Mouse (Mus musculus): Measurements from ENCODE around the gene Epb41l4b. TPM values are rescaled to one million over a fixed set of nuclear protein-coding genes. Genes with fewer than 3 reads are reported as not detected.

The Epb41l4b gene
- total RNA-seq, 2 experiments from 2014 or later, result 2.1 to 2.4 TPM

DNA sequence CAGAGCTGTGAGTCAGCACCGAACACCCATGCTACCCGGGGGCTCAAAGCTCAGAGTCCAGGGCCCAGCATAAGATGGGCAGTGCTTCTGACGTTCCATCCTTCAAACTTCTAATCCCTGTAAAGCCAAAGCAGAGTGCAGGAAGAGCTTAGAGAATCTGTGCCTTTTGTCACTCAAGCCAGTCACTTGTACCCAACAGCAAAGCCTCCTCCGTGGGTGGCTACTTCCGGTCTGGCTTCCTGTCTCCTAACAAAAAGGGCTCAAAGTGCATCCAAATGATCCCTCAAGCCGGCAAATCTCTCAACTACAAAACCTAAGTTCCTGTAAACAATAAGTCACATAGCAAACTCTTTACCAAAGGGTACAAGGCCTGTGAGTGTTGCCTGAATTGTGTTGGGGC is 193.7 kb downstream of the Epb41l4b start:
- no peak for DNase-seq (ENCODE audit: low spot score in 2 of 2)

DNA sequence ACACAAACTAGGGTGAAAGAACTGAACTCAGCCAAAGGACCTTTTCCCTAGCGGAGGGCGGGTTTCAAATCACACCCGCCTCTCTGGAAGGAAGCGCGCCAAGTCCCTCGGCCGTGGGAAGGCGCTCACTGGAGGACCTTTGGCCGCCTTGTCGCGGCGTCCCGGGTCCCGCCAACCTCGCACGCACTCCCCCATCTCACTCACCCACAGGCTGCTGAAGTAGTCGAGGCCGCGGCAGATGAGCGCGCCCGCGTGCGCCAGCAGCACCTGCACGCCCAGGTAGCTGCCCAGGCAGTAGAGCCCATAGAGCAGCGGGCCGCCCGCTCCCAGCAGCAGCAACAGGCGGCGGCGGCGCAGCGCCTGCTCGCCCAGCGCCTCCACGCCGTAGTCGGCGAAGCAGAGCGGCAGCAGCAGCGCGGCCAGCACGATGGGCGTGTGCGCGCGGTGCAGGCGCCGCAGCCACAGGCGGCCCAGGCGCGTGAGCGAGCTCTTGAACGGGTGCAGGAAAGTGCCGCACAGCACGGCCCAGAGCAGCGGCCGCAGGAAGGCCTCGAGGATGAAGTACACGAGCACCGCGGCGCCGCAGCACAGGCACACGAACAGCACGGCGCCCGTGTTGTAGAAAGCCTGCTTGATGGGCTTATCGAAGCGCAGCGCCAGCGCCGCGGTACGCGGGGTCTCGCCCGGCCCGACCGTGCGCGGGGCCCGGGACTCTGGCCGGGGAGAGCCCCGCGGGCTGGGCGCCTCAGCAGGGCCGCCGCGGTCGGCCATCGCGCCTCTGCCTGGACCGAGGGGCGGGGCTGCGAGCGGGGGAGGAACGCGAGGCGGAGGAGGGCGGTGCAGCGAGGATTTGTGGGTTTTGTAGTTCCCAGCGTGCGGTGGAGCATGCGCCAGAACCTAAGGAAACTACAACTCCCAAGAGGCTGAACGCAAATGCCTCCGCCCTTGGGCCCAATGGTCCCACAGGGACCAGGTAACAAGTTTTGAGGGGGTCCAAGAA is 196.3 kb downstream of the Epb41l4b start, which contains the start of gene Tmem245:
TSS of gene Tmem245 (minus strand) at position 797 of the 1,000 bp plus-strand sequence.
- peak; percentile 89 to 91 for DNase-seq (ENCODE audit: low spot score in 2 of 2)

DNA sequence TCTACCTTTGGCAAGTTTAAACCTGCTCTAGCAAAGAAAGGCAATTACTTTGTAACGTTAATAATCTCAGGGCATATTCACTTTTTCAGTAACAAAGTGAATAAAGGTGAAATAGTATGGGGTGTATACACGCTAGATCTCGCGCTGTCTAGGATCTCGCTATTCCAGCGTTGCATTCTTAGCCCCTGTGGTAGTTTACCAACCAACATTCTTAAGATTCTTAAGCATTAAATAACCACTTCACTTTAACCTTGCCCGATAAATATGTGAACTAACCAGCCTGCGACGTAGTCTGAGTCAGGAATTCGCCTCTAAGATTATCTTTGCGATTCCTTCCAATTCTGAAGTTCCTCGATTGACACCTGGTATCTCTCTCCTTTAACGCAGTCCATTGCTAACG is 197.1 kb downstream of the Epb41l4b start:
- DNase-seq (ENCODE audit: low spot score in 2 of 2), result no peak

DNA sequence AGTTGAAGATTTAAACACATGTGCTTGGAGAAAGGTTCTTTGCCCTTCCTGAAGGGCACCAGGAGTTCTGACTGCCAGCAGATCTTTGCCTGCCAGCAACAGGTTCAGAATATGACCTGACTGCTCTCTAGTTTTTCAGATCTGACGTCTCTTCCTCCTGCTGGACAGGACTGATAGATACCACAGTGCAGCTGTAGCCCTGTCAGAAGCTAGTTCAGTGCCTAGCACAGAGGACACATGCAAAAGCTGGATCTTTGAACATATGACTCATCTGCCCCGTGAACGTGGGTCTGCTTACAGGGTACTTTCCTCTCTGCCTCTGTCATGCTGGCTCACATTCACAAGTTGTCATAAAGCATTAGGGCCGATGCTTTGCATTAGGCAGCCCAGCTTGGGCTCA is 199.0 kb downstream of the Epb41l4b start:
- DNase-seq (ENCODE audit: low spot score in 2 of 2), result no peak

DNA sequence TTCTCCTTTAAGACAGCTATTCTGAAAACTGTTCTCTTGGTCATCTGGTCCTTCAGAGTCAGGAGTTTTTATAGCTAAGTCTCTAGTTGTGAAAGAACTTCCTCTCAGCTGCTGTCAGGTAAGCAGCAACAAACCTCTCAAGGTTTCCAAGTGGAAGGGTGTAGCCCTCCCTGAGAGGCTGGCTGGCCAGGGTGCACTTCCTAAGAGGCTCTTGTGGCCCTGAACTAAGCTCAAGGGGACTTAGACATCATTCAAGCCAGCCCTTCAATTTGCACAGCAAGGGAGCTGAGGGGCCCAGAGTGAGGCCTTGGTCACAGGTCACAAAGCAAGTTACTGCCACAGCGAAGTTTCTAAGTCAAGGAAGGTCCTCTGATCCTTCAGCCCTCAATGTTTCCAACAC is 200.0 kb downstream of the Epb41l4b start:
- no peak for DNase-seq (ENCODE audit: low spot score in 2 of 2)

DNA sequence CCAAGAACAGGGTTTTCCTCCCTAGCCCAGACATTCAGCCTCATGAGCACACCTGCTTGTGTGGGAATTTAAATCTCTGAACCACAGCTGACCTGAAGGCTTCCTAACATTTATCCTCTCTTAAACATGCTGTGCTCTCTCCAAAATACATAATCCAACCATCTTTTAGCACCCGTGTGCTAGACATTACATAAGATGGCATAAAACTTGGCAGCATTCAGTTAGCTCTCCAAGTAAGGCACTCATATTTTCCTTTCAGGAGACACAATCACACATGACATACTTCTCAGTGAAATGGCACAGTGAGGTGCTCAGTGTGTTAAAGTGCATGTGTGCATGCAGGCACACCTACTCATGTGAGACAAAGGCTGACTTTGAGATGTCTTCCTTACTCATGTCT is 200.7 kb downstream of the Epb41l4b start:
- no peak for DNase-seq (ENCODE audit: low spot score in 2 of 2)

Other genes starting within 250 kb of the Epb41l4b start
- 10 to 100 TPM; 35.7 to 46.8 TPM for gene Tmem245, start 196.0 kb downstream of the Epb41l4b start, total RNA-seq (2021)
- 1 to 10 TPM in 1 of 2 experiments, under 1 TPM in 1; 0.51 to 1.2 TPM for gene Frrs1l, start 153.0 kb downstream of the Epb41l4b start, total RNA-seq (2021)
- gene Ptpn3, start 158.4 kb upstream of the Epb41l4b start, total RNA-seq (2021), result 10 to 100 TPM; 12.2 to 24.8 TPM

All from adrenal gland, adult 18-20 months (tissue).